Mouse (Mus musculus): Measurements from ENCODE around the gene Cltc. TPM values are rescaled to one million over a fixed set of nuclear protein-coding genes. Genes with fewer than 3 reads are reported as not detected.

Gene Cltc
- total RNA-seq, 2 experiments from 2014 or later: 373 to 393 TPM

DNA sequence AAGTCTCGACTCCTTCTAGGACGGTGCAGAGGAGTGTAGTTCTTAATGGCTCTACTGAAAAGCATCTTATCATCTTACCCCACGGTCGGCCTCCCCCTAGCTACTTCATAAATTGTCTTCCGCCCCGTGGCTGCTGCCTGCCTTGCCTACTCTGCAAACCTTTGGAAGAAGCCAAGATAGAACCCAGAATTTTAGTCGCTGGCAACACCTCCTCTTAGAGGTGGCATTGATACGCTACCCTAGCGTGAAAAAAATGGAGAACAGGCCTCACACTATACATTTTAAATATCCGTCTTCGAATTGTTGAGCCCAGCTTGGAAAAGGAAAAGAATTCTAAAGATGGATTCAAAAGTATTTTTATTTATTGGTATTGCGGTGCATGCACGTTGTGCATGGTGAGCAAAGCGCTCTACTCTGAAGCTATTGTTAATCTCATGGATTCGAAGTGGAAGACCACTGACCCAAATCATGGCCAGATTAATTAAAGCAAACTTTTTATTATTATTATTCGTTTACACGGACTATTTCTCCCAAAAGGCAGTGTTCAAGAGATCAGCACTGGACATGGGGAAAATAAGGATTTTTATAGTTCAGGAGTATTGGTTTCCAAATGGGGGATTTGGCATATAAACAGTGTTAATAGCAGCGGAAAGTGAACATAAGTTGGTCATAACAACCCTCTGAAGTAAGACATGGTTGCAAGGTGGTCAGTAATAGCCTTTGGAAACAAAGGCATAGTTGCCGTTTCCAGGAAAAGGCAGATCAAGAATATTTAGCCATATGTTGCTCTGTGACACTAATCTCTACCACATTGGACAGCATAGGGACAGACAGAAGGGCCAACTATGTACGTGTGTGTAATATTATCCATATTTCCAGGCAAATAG lies 73.0 kb downstream of the Cltc start:
- intact Hi-C loops (cut with DNase I): no loop called here
- no peak for DNase-seq

- peak; percentile 94 for DNase-seq
- intact Hi-C loops (cut with DNase I): no loop called here
These were observed 73.8 kb downstream of the Cltc start, which contains the start of the genes Vmp1 and Ptrh2 for GRCm38 (mm10) chr11:86683395-86684125. Vmp1 (minus strand) TSS chr11:86683836. Ptrh2 (plus strand) TSS chr11:86683985.

- intact Hi-C loops (cut with DNase I): no loop called here
- DNase-seq: no peak
These were observed 74.5 kb downstream of the Cltc start for GRCm38 (mm10) chr11:86682861-86683260.

GRCm38 (mm10) chr11:86681423-86681822 lies 75.9 kb downstream of the Cltc start:
- intact Hi-C loops (cut with DNase I): no loop called here
- DNase-seq: no peak

- intact Hi-C loops (cut with DNase I): no loop called here
These were observed 76.6 kb downstream of the Cltc start for GRCm38 (mm10) chr11:86680729-86681128.

DNA sequence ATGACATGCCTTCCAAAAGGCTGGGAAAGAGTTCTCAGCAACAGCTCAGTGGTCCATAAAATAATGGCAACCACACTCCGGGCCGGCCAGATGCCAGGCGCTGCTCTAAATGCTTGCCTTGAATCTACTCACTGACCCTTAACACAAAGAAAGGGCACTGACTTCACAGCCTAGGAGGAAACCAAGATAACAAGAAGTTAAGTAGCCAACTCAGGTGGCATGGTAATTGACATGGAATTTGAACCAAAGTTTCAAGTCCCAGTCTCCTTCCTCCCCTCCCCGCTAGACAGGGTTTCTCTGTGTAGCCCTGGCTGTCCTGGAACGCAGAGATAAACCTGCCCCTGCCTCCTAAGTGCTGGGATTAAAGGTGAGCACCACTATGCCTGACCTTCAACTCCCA lies 78.4 kb downstream of the Cltc start:
- no peak for DNase-seq
- intact Hi-C loops (cut with DNase I): no loop called here

More at GRCm38 (mm10) chr11:86680729-86681128, 76.6 kb downstream of the Cltc start:
- DNase-seq: no peak

- intact Hi-C loops (cut with DNase I): no loop called here
These were observed 81.8 kb downstream of the Cltc start for GRCm38 (mm10) chr11:86675520-86675919.

GRCm38 (mm10) chr11:86672772-86673171 lies 84.6 kb downstream of the Cltc start:
- no peak for DNase-seq
- intact Hi-C loops (cut with DNase I): no loop called here

More at GRCm38 (mm10) chr11:86675520-86675919, 81.8 kb downstream of the Cltc start:
- DNase-seq: no peak

- intact Hi-C loops (cut with DNase I): no loop called here
- no peak for DNase-seq
These were observed 86.2 kb downstream of the Cltc start for GRCm38 (mm10) chr11:86671041-86671675.

- intact Hi-C loops (cut with DNase I): no loop called here
- no peak for DNase-seq
These were observed 89.2 kb downstream of the Cltc start for GRCm38 (mm10) chr11:86668169-86668568.

GRCm38 (mm10) chr11:86667553-86667952 lies 89.8 kb downstream of the Cltc start:
- intact Hi-C loops (cut with DNase I): no loop called here

GRCm38 (mm10) chr11:86664406-86664805 lies 93.0 kb downstream of the Cltc start:
- DNase-seq: no peak
- intact Hi-C loops (cut with DNase I): no loop called here

More at GRCm38 (mm10) chr11:86667553-86667952, 89.8 kb downstream of the Cltc start:
- no peak for DNase-seq

GRCm38 (mm10) chr11:86663977-86664376 lies 93.4 kb downstream of the Cltc start:
- intact Hi-C loops (cut with DNase I): no loop called here
- no peak for DNase-seq

GRCm38 (mm10) chr11:86662986-86663895 lies 94.1 kb downstream of the Cltc start:
- DNase-seq: no peak
- intact Hi-C loops (cut with DNase I): no loop called here

DNA sequence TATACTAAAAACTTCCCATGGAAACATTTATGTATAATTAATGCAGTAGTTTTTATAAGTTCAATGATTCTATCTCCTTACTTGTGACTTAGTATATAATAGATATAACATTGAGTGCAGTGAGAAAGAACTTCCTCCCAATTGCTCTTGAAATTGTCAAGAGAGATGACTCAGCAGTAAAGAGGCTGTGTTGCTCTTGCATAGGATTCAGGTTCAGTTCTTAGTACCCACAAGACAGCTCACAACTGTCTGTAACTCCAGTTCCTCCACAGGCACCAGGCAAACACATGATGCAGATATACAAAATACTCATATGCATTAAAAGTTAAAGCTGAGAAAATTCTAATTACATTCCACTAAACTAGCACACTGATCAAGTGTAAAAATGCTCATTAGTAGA lies 99.5 kb downstream of the Cltc start:
- no peak for DNase-seq
- intact Hi-C loops (cut with DNase I): no loop called here

GRCm38 (mm10) chr11:86656849-86657567 lies 100.4 kb downstream of the Cltc start:
- intact Hi-C loops (cut with DNase I): no loop called here
- DNase-seq: no peak

- no peak for DNase-seq
- intact Hi-C loops (cut with DNase I): no loop called here
These were observed 101.7 kb downstream of the Cltc start for GRCm38 (mm10) chr11:86655671-86656070.

- no peak for DNase-seq
- intact Hi-C loops (cut with DNase I): loop anchor here (5.0 kb wide), 1 partner anchor 87 kb away; no protein-coding TSS in a partner anchor
These were observed 103.3 kb downstream of the Cltc start for GRCm38 (mm10) chr11:86654096-86654495.

- peak; percentile 15 for DNase-seq
- intact Hi-C loops (cut with DNase I): loop anchor here (5.0 kb wide), 1 partner anchor 86 kb away; no protein-coding TSS in a partner anchor
These were observed 103.9 kb downstream of the Cltc start for GRCm38 (mm10) chr11:86653446-86653845.
